Mouse (Mus musculus): ENCODE data around the gene Fam167b. TPM values are rescaled to one million over a fixed set of nuclear protein-coding genes. Genes with fewer than 3 reads are reported as not detected.
A peak's percentile ranks its signal among the peaks of the same experiment; 100 is the strongest.

Gene Fam167b
- polyA plus RNA-seq, 1 experiment from 2014 or later, result 4.3 TPM

DNA sequence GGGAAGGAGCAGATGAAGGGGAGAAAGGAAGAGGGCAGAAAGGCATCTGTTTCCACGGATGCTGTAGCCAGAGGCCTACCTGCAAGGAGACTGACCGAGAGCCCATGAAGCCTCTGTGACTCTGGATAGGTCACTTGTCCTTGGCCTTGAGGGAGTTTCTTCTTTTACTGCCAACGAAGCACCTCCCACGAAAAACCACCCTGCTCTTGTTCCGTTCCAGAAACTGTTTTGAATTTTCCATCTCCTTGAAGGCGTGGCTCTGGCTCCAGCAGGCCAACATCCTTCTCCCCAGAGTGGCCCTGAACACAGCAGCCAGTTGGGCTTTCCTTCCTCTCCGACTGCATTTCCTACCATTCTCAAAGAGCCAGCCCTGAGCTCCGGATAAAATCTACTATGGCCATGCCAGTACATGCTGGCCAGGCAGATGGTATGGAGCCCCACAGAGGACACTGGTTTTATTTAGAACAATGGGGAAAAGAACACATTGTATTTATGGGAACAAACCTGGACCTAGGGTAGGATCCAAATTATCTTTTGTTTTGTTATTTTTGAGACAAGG, 43.0 kb upstream of the Fam167b start:
- Histone ChIP-seq H3K4me3 (ENCODE audit: low read depth, low read length) (no peak overlapping the region), H3K36me3 (ENCODE audit: control insufficient read depth, insufficient read depth, low read length) (peaks cover 2% of the 10 kb centered on the region), H3K27me3 (ENCODE audit: control insufficient read depth, insufficient read depth, low read length) (no peaks in the 10 kb centered on the region), H3K9ac (ENCODE audit: low read length) (no peak overlapping the region), H3K9me3 (ENCODE audit: control insufficient read depth, low read length) (no peaks in the 10 kb centered on the region), H3K4me1 (ENCODE audit: control insufficient read depth, insufficient read depth, low read length) (peaks cover 28% of the 10 kb centered on the region), H3K4me2 (ENCODE audit: low read depth, severe bottlenecking) (no peak overlapping the region), H3K27ac (replicated peaks; ENCODE audit: low read depth, low read length) (no peak overlapping the region)
- DNase-seq (ENCODE audit: low spot score), result no peak
- ATAC-seq (ENCODE audit: insufficient number of reproducible peaks, low FRiP score, low TSS enrichment, low read depth), result no peak
- WGBS, result 78% methylated on average over 8 of the region's 8 CpGs

DNA sequence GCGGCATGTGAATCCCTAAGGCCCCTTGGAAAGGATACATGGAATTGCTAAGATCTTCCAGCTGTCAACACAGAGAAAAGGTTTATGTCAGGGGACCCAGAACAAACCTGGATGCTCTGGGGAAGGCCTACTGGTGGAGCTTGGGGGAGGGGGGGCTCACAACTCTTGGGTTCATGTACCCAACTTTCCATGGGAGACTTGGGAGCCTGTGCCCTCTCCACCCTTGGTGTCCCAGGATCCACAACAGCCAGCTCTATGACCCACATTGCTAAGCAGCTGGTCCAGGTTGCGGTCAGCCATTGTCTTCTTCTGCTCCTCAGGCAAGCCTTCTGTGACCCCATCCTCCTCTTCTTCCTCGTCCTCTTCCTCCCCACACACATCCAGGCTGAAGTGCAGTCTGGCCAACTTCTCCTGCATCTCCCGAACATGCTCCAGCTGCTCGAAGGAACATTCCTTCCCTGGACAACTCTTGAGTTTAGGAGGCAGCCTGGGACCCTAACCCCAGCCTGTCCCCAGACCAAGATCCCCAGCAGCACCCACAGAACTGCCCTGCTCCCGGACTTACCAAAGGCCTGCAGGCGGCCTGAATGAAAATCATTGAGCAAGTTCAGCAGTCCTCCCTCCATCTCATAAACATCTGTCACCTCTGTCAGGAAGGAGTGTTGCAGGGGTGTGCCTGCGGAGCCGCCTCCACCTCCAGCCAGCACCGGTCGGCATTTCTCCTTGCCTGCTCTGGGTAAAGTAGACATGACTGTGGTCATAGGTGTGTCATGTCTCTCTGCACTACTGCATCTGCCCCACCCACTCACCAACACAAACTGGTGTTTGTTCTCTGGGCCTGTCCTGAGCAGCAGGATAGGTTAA, 42.3 kb upstream of the Fam167b start:
- WGBS, result 88% methylated on average over 11 of the region's 11 CpGs
- Histone ChIP-seq H3K9ac (ENCODE audit: low read length) (no peak overlapping the region), H3K4me1 (ENCODE audit: control insufficient read depth, insufficient read depth, low read length) (peaks cover 27% of the 10 kb centered on the region)

DNA sequence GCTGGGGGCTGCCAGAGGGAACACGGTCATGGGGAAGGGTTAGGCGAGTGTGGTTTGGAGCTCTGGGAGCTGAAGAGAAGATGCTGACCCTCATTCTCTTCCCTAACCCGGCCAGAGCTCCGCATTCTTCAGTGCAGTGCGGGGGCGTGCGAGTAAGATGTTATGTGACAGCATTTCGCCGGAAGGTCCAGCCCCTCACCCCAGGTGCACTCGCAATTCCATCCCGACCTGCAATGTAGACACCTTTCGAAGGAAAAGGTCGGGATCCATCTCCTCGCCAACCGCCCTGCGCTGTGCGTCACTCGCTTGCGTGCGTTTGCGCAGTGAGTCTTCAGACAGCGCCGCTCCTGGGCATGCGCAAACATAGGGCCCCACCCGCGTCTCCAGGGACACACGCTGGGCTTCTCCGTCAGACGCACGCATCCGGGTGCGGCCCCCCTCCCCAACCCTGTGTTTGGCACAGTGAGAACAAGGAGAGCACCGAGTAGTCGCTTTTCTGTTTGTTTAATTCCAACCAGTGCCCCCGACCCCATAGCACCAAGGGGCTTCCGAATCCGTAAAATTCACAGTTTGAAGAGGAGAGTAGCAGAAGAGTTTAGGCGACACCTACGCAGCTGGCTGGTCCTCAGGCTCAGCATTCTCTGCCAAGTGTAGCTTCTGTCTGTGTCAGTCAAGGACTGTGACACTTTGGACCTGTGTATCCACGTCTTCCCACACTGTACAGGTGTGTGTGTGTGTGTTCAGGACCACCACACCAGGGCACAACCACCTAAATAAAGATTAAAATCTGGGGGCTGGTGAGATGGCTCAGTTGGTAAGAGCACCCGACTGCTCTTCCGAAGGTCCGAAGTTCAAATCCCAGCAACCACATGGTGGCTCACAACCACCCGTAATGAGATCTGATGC, 40.7 kb upstream of the Fam167b start, which contains the start of gene Iqcc:
Gene Iqcc, minus strand, starts transcription at position 314 of the 906 bp plus-strand sequence.
- DNase-seq (ENCODE audit: low spot score) (peak; percentile 93), ATAC-seq (ENCODE audit: insufficient number of reproducible peaks, low FRiP score, low TSS enrichment, low read depth) (peak; percentile 81; the same call in 1 of the 2 replicates)
- Histone ChIP-seq H3K27me3 (ENCODE audit: control insufficient read depth, insufficient read depth, low read length) (no peaks in the 10 kb centered on the region), H3K9me3 (ENCODE audit: control insufficient read depth, low read length) (no peaks in the 10 kb centered on the region), H3K4me1 (ENCODE audit: control insufficient read depth, insufficient read depth, low read length) (peaks cover 14% of the 10 kb centered on the region), H3K27ac (replicated peaks; ENCODE audit: low read depth, low read length) (peak within 1 kb of the TSS; percentile 52; the same call in 1 of the 2 replicates), H3K4me3 (ENCODE audit: low read depth, low read length) (peak within 1 kb of the TSS; percentile 46), H3K36me3 (ENCODE audit: control insufficient read depth, insufficient read depth, low read length) (no peaks in the 10 kb centered on the region; the same call in none of the 2 replicates), H3K4me2 (ENCODE audit: low read depth, severe bottlenecking) (peak within 1 kb of the TSS; percentile 53), H3K9ac (ENCODE audit: low read length) (peak within 1 kb of the TSS; percentile 69)
- WGBS, result 4% methylated on average over 43 of the region's 44 CpGs

More for the DNA sequence above, 42.3 kb upstream of the Fam167b start:
- DNase-seq (ENCODE audit: low spot score) (no peak), ATAC-seq (ENCODE audit: insufficient number of reproducible peaks, low FRiP score, low TSS enrichment, low read depth) (no peak)
- H3K4me3 ChIP-seq (ENCODE audit: low read depth, low read length), result no peak overlapping the region
- H3K27ac ChIP-seq (replicated peaks; ENCODE audit: low read depth, low read length), result no peak overlapping the region
- no peak overlapping the region for H3K4me2 ChIP-seq (ENCODE audit: low read depth, severe bottlenecking)
- no peaks in the 10 kb centered on the region for H3K27me3 ChIP-seq (ENCODE audit: control insufficient read depth, insufficient read depth, low read length)
- H3K36me3 ChIP-seq (ENCODE audit: control insufficient read depth, insufficient read depth, low read length), result no peaks in the 10 kb centered on the region; the same call in none of the 2 replicates
- no peaks in the 10 kb centered on the region for H3K9me3 ChIP-seq (ENCODE audit: control insufficient read depth, low read length)

DNA sequence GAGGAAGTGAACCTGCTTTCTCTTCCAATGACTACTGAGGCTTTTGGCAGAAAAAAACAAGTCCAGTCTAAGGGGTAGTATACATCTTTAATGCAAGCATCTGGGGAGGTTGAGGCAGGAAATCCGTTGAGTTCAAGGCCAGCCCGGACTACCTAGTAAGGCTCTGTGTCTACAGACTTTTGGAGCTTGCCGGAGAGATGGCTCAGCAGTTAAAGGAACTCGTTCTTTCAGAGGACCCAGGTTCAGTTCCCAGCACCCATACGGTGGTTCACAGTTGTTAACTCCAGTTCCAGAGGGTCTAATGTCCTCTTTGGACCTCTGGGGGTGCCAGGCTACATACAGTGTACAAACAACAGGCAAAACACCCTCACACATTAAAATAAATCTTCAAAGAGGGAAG, 39.7 kb upstream of the Fam167b start:
- no peak overlapping the region for H3K27ac ChIP-seq (replicated peaks; ENCODE audit: low read depth, low read length)
- no peak for ATAC-seq (ENCODE audit: insufficient number of reproducible peaks, low FRiP score, low TSS enrichment, low read depth)

DNA sequence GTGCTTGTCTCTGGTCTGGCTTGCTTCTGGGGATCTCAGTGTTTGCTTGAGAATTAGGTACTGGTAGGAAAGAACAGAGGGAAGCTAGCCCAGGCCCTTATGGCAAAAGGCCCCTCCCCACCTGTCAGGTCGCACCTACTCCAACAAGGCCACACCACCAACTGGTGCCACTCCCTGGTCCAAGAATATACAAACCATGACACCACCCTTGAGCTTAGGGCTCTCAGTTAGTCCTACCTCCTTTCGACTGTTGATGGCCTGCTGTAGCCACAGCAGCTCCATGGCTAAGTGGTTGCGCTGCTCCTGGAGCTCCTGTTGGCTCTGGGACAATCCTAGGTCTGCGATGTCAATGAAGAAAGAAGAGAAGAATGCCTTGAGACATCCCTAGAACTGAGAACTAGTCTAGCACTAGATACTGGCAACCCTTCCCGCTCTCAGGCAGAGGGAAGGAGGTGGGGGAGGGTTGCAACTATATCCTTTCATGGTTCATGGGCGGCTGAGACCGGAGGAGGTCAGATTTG, 38.8 kb upstream of the Fam167b start:
- no peaks in the 10 kb centered on the region; the same call in none of the 2 replicates for H3K36me3 ChIP-seq (ENCODE audit: control insufficient read depth, insufficient read depth, low read length)
- WGBS, result 92% methylated on average over 7 of the region's 7 CpGs
- no peak overlapping the region for H3K27ac ChIP-seq (replicated peaks; ENCODE audit: low read depth, low read length)
- ATAC-seq (ENCODE audit: insufficient number of reproducible peaks, low FRiP score, low TSS enrichment, low read depth), result no peak
- no peaks in the 10 kb centered on the region for H3K27me3 ChIP-seq (ENCODE audit: control insufficient read depth, insufficient read depth, low read length)
- peaks cover 4% of the 10 kb centered on the region; the same call in 1 of the 2 replicates for H3K4me1 ChIP-seq (ENCODE audit: control insufficient read depth, insufficient read depth, low read length)
- no peak for DNase-seq (ENCODE audit: low spot score)
- H3K9me3 ChIP-seq (ENCODE audit: control insufficient read depth, low read length), result no peaks in the 10 kb centered on the region
- H3K4me2 ChIP-seq (ENCODE audit: low read depth, severe bottlenecking), result no peak overlapping the region
- H3K9ac ChIP-seq (ENCODE audit: low read length), result no peak overlapping the region
- H3K4me3 ChIP-seq (ENCODE audit: low read depth, low read length), result no peak overlapping the region

More for the DNA sequence above, 39.7 kb upstream of the Fam167b start:
- Histone ChIP-seq H3K9me3 (ENCODE audit: control insufficient read depth, low read length) (no peaks in the 10 kb centered on the region), H3K27me3 (ENCODE audit: control insufficient read depth, insufficient read depth, low read length) (no peaks in the 10 kb centered on the region), H3K4me3 (ENCODE audit: low read depth, low read length) (peak overlapping the region; percentile 46), H3K9ac (ENCODE audit: low read length) (peak overlapping the region; percentile 69; the same call in 1 of the 2 replicates), H3K36me3 (ENCODE audit: control insufficient read depth, insufficient read depth, low read length) (no peaks in the 10 kb centered on the region; the same call in none of the 2 replicates), H3K4me1 (ENCODE audit: control insufficient read depth, insufficient read depth, low read length) (peaks cover 11% of the 10 kb centered on the region), H3K4me2 (ENCODE audit: low read depth, severe bottlenecking) (peak overlapping the region; percentile 53)
- 95% methylated on average over 5 of the region's 5 CpGs for WGBS
- DNase-seq (ENCODE audit: low spot score), result no peak

- H3K27me3 ChIP-seq (ENCODE audit: control insufficient read depth, insufficient read depth, low read length), result no peaks in the 10 kb centered on the region
- no peak overlapping the region for H3K4me3 ChIP-seq (ENCODE audit: low read depth, low read length)
- peaks cover 4% of the 10 kb centered on the region; the same call in 1 of the 2 replicates for H3K4me1 ChIP-seq (ENCODE audit: control insufficient read depth, insufficient read depth, low read length)
- no peak overlapping the region for H3K4me2 ChIP-seq (ENCODE audit: low read depth, severe bottlenecking)
- H3K9me3 ChIP-seq (ENCODE audit: control insufficient read depth, low read length), result no peaks in the 10 kb centered on the region
- H3K36me3 ChIP-seq (ENCODE audit: control insufficient read depth, insufficient read depth, low read length), result no peaks in the 10 kb centered on the region; the same call in none of the 2 replicates
- H3K9ac ChIP-seq (ENCODE audit: low read length), result no peak overlapping the region
- WGBS, result 92% methylated on average over 3 of the region's 3 CpGs
- no peak overlapping the region for H3K27ac ChIP-seq (replicated peaks; ENCODE audit: low read depth, low read length)
- ATAC-seq (ENCODE audit: insufficient number of reproducible peaks, low FRiP score, low TSS enrichment, low read depth) (no peak), DNase-seq (ENCODE audit: low spot score) (no peak)
Measured at GRCm38 (mm10) chr4:129616631-129617030, 38.3 kb upstream of the Fam167b start.

DNA sequence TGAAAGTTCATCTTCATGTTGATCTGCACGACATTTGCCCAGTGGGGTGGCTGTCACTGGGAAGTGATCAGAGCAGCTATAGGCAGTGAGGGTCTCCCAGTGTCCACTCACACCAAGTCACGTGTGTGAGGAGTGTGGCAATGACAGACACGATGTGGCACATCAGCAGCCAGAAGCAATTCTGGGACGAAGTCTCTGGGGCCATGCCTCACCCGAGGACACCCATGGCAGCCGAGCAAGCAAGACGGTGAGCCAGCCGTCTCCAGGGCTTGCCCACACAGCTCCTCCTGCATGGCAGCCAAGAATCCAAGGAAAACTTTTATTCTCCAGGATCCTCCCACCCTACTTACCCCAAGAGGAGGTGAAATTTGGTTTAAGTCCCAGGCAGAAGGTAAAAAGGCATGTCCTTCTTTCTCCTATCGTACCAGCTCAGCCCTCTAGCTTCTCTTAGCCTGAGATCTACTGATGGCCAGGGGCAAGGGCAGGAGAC, 37.5 kb upstream of the Fam167b start:
- Histone ChIP-seq H3K9me3 (ENCODE audit: control insufficient read depth, low read length) (no peaks in the 10 kb centered on the region), H3K4me3 (ENCODE audit: low read depth, low read length) (no peak overlapping the region), H3K36me3 (ENCODE audit: control insufficient read depth, insufficient read depth, low read length) (no peaks in the 10 kb centered on the region; the same call in none of the 2 replicates), H3K27me3 (ENCODE audit: control insufficient read depth, insufficient read depth, low read length) (no peaks in the 10 kb centered on the region), H3K4me1 (ENCODE audit: control insufficient read depth, insufficient read depth, low read length) (peaks cover 4% of the 10 kb centered on the region; the same call in 1 of the 2 replicates), H3K9ac (ENCODE audit: low read length) (no peak overlapping the region), H3K27ac (replicated peaks; ENCODE audit: low read depth, low read length) (no peak overlapping the region), H3K4me2 (ENCODE audit: low read depth, severe bottlenecking) (no peak overlapping the region)
- no peak for ATAC-seq (ENCODE audit: insufficient number of reproducible peaks, low FRiP score, low TSS enrichment, low read depth)
- WGBS, result 87% methylated on average over 9 of the region's 9 CpGs
- DNase-seq (ENCODE audit: low spot score), result no peak
